Mouse (Mus musculus) G1E (cell line): Measurements from ENCODE around the gene Prox2.

ENCODE experiments used
- CTCF ChIP-seq: IDR thresholded peaks from 2 replicates; pipeline ENCODE4 v1.5.1; 2012; ENCODE audit warnings: low read depth, low read length, inconsistent platforms, mixed read lengths
- GATA1 ChIP-seq: IDR thresholded peaks from 2 replicates; pipeline ENCODE4 v1.6.1; 2012; ENCODE audit warnings: borderline replicate concordance, low read length, inconsistent platforms, mixed read lengths
- GATA2 ChIP-seq: IDR thresholded peaks from 2 replicates; pipeline ENCODE4 v1.6.1; 2012; ENCODE audit warnings: low read depth, low read length, inconsistent platforms, borderline replicate concordance
- POLR2AphosphoS5 ChIP-seq: IDR thresholded peaks from 2 replicates; pipeline ENCODE4 v1.6.1; 2012; ENCODE audit warnings: low read depth, low read length, inconsistent platforms; ENCODE audit not compliant: insufficient replicate concordance
- TAL1 ChIP-seq: conservative IDR thresholded peaks from 2 replicates; pipeline ENCODE4 v1.6.1; 2012; ENCODE audit warnings: low read depth, low read length, inconsistent platforms, mixed read lengths

GRCm38 (mm10) chr12:85153011-85153410 is 42.5 kb upstream of the Prox2 start:
- TF ChIP-seq GATA2 (no peak), CTCF (no peak), GATA1 (no peak), POLR2AphosphoS5 (no peak), TAL1 (no peak)
